Mouse (Mus musculus) liver, adult 2 months (tissue): ENCODE data around the gene Dhrs3.
A peak's percentile ranks its signal among the peaks of the same experiment; 100 is the strongest.

Experiments
- CTCF ChIP-seq: fragments of 200-500 bp; IDR thresholded peaks from 2 replicates; pipeline ENCODE4 v1.5.1; 2011; ENCODE audit warnings: low read depth, low read length, control low read depth
- POLR2A ChIP-seq: fragments of 200-500 bp; IDR thresholded peaks from 2 replicates; pipeline ENCODE4 v1.6.1; 2011; ENCODE audit warnings: low read length, control low read depth; ENCODE audit not compliant: insufficient read depth; ENCODE audit errors: extremely low read depth

DNA sequence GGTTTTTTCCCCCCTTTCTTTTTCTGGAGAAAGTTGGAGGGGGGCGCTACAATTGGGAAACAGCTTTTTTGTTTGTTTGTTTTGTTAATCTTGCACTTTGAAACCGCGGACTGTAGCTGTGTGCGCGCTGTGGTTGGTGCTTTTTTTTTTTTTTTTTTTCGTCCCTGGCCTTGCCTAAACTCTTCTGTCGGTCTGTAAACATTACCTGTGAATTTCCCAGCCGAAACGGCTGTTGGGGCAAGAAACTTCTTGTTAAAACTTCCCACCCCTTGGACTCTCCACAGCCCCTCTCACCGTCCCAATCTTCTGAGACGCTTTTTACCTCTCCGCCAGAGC, 278 bp downstream of the Dhrs3 start:
- TF ChIP-seq CTCF (no peak), POLR2A (0 out of 2 replicates have a peak, but pooled peaks have one; percentile 7)
